Mouse (Mus musculus): ENCODE data around the gene Bloc1s6.

DNA sequence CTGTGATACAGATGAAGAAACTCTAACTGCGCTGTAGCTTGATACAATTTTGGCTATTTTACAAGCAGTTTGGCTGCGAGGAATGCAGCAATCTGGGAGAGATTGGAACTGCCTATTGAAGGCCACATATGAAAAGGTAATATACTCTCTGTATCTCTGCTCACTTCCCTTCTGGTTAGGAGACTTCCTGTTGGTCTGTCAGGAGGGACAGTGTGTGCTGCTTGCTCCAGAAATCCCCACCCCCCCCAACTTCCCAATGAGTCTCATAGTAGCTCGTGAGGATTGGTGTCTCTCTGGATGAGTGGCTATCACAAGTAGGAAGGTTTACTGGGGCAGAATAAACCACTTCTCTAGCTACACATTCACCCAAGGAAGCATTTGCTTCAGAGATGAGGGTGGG, 24.7 kb downstream of the Bloc1s6 start:
- TF ChIP-seq GATA1 (IDR thresholded peaks at IDR 0.05; ENCODE audit: borderline replicate concordance, low read length) (no peak), FLI1 (IDR thresholded peaks at IDR 0.05; ENCODE audit: low read length) (no peak)
